Mouse (Mus musculus) thymus, adult 2 months (tissue): Measurements from ENCODE around the gene Zdhhc9. TPM values are rescaled to one million over a fixed set of nuclear protein-coding genes. Genes with fewer than 3 reads are reported as not detected.

Experiments
- DNase-seq: peaks from one replicate; pipeline ENCODE4 v3.0.0; 2021
- H3K27ac ChIP-seq: fragments of 200-500 bp; 2 replicates; pipeline ENCODE4 v1.5.1; 2012; ENCODE audit warnings: low read length, control low read depth; ENCODE audit not compliant: control insufficient read depth, insufficient read depth
- H3K27me3 ChIP-seq: fragments of 200-500 bp; 2 replicates; pipeline ENCODE4 v1.6.1; 2012; ENCODE audit warnings: mild to moderate bottlenecking, low read length, moderate library complexity, mixed read lengths; ENCODE audit not compliant: control insufficient read depth, insufficient read depth
- H3K36me3 ChIP-seq: fragments of 200-500 bp; 2 replicates; pipeline ENCODE4 v1.6.1; 2012; ENCODE audit warnings: mild to moderate bottlenecking, low read length, moderate library complexity; ENCODE audit not compliant: control insufficient read depth, insufficient read depth
- H3K4me1 ChIP-seq: fragments of 200-500 bp; replicated peaks from 2 replicates; pipeline ENCODE4 v1.6.1; 2012; ENCODE audit warnings: low read length; ENCODE audit not compliant: control insufficient read depth, insufficient read depth
- H3K4me3 ChIP-seq: fragments of 200-500 bp; 2 replicates; pipeline ENCODE4 v1.5.1; 2012; ENCODE audit warnings: mild to moderate bottlenecking, low read length, control low read depth, moderate library complexity; ENCODE audit not compliant: control insufficient read depth, insufficient read depth
- CTCF ChIP-seq: fragments of 200-500 bp; IDR thresholded peaks from 2 replicates; pipeline ENCODE4 v1.5.1; 2012; ENCODE audit warnings: mild to moderate bottlenecking, control low read depth, low read length, moderate library complexity, borderline replicate concordance; ENCODE audit not compliant: control insufficient read depth, poor library complexity, insufficient read depth; ENCODE audit errors: extremely low read depth
- POLR2A ChIP-seq: fragments of 200-500 bp; IDR thresholded peaks from 2 replicates; pipeline ENCODE4 v1.6.1; 2012; ENCODE audit warnings: mild to moderate bottlenecking, low read length, control low read depth, moderate library complexity; ENCODE audit not compliant: control insufficient read depth, poor library complexity, insufficient read depth; ENCODE audit errors: extremely low read depth
- WGBS: fragments of 180-500 bp; shearing (Covaris S2); methylation state at CpG from one replicate; pipeline ENCODE4 v1.1.7; 2018; 5-methylcytosine and 5-hydroxymethylcytosine counted together
- polyA plus RNA-seq: library from polyadenylated mRNA; depleted of rRNA; stranded (reverse); fragments of >200 nt; gene quantifications from 2 replicates; pipeline ENCODE4 v1.2.3, GENCODE M21; 2012; rRNA removed

The Zdhhc9 gene
- polyA plus RNA-seq, 1 experiment = 25.7 TPM

DNA sequence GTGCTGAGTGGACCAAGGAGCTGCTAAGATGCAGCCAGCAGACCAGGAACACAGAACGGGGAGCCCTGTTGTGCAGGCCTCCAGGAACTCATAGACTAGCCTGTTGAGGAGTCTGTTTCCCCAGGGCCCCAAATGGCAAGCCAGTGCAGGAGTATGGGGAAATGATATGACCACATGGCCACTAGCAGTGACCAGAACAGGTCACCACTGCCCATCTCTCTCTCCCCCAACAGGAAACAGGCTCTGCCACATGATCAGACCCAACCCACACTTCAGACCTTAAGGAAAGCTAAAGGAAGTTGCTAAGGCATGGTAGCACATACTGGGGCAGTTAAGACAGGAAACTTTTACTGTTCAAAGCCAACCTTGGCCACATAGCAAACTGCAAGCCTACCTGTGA lies 79.5 kb downstream of the Zdhhc9 start:
- TF ChIP-seq POLR2A (no peak), CTCF (no peak)
- Histone ChIP-seq H3K4me3 (no peak overlapping the region), H3K36me3 (no peaks in the 10 kb centered on the region), H3K27me3 (no peaks in the 10 kb centered on the region), H3K4me1 (peaks cover 29% of the 10 kb centered on the region), H3K27ac (no peak overlapping the region)
- WGBS = 71% methylated on average over 1 of the region's 1 CpGs
- no peak for DNase-seq

DNA sequence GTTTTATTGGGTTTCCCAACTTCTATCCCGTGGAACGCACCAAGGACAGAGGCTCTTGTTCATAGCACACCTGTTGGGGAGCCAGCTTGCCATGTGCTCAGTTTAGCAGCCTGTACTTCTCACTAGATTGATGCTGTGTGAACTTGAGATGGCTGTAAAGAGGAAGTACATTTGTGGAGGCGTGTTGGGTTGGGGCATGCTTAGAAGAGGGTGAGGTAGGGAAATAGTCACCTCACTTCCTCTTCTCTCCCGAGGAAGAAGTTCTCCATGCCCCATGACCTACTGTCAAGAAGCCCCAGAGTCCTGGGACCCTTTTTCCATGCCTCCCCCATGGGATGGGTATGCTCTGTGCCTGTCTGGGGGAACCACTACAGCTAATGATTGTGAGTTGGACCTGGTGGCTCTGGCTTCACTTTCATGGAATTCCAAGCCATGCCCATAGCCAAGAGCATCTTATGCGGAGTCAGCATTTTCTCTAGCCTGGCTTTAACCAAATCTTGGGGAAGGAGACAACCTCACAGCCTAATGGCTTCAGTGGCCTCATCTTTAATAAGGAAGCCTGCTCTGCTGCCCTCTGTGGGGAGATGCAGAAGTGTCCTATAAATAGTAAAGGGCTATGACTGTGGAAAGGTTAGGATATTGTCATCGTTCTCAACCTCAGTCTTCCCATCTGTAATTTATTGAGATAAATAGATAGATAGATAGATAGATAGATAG lies 81.0 kb downstream of the Zdhhc9 start:
- H3K27me3 ChIP-seq = no peaks in the 10 kb centered on the region
- 19% methylated on average over 6 of the region's 6 CpGs for WGBS
- H3K36me3 ChIP-seq = no peaks in the 10 kb centered on the region
- DNase-seq = peak; percentile 25
- peak overlapping the region; percentile 85 for H3K27ac ChIP-seq
- peaks cover 29% of the 10 kb centered on the region for H3K4me1 ChIP-seq
- H3K4me3 ChIP-seq = no peak overlapping the region
- TF ChIP-seq CTCF (no peak), POLR2A (no peak)

- TF ChIP-seq POLR2A (no peak), CTCF (no peak)
- no peak for DNase-seq
- peak overlapping the region; percentile 85 for H3K27ac ChIP-seq
- peaks cover 29% of the 10 kb centered on the region for H3K4me1 ChIP-seq
- WGBS = 23% methylated on average over 6 of the region's 6 CpGs
- no peaks in the 10 kb centered on the region for H3K27me3 ChIP-seq
- H3K4me3 ChIP-seq = no peak overlapping the region
- no peaks in the 10 kb centered on the region for H3K36me3 ChIP-seq
These were observed 81.7 kb downstream of the Zdhhc9 start for GRCm38 (mm10) chrX:48126903-48127476.

- WGBS = 32% methylated on average over 17 of the region's 17 CpGs
- peaks cover 29% of the 10 kb centered on the region for H3K4me1 ChIP-seq
- H3K27ac ChIP-seq = no peak overlapping the region
- DNase-seq = peak; percentile 71
- no peak overlapping the region for H3K4me3 ChIP-seq
- no peaks in the 10 kb centered on the region for H3K36me3 ChIP-seq
- TF ChIP-seq CTCF (peak; percentile 66; the same call in 1 of the 2 replicates), POLR2A (no peak)
- H3K27me3 ChIP-seq = no peaks in the 10 kb centered on the region
These were observed 84.3 kb downstream of the Zdhhc9 start for GRCm38 (mm10) chrX:48124132-48125071.

Other genes starting within 250 kb of the Zdhhc9 start
- 1.4 and 2.1 TPM in 2 replicates for gene Apln, start 174.0 kb downstream of the Zdhhc9 start, polyA plus RNA-seq
- gene Xpnpep2, start 100.2 kb downstream of the Zdhhc9 start, polyA plus RNA-seq = 0.89 and 1.1 TPM in 2 replicates
- gene Sash3, start 62.4 kb downstream of the Zdhhc9 start, polyA plus RNA-seq = 311 and 314 TPM in 2 replicates
- 3.7 and 3.8 TPM in 2 replicates for gene Utp14a, start 48.0 kb upstream of the Zdhhc9 start, polyA plus RNA-seq
- gene Bcorl1, start 132.5 kb upstream of the Zdhhc9 start, polyA plus RNA-seq = 7.8 TPM in 2 replicates